ENCODE assay signal across 10 mouse cellular contexts in the genomic region with DNA sequence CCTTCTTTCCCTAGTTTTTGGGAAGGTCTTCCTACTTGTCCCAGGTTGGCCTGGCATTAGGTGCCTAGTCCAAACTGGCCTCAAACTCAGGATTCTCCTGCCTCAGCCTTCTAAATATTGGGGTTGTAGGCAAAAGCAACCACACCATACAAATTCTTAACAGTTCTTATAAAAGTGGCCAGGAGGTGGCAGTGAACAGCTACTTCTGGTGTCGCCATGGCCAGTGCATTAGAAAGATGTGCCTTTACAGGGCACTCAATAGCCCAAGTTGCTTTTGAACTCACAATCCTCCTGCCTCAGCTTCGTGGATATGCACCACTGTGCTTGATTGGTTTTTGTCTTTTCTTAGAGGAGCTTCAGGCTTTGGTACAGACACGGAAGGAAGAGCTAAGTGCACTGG. TPM values are rescaled to one million over a fixed set of nuclear protein-coding genes. Genes with fewer than 3 reads are reported as not detected.
DNase-seq lines count a peak whose midpoint lies in the region; ATAC-seq and TF ChIP-seq lines count a peak whose summit lies in the region.
"Had no signal": no experiment of that assay in that cellular context is flagged by ENCODE, and none has a peak within 500 bp of the region (broad histone marks: within the 10 kb centered on the region; RNA-seq: fewer than 3 reads in every experiment).

No protein-coding gene starts in this region.

- no peak overlapping the region for H3K4me2 ChIP-seq in heart, postnatal 0 days (ENCODE audit: low read depth, low read length)
- no peak overlapping the region for H3K4me2 ChIP-seq in heart, embryonic 12.5 days
- H3K4me2 ChIP-seq: liver, embryonic 13.5 days had no signal

- no peaks in the 10 kb centered on the region for H3K9me3 ChIP-seq in heart, postnatal 0 days (replicated peaks; ENCODE audit: control insufficient read depth, low read length)
- H3K9me3 ChIP-seq in heart, embryonic 12.5 days (replicated peaks) = no peaks in the 10 kb centered on the region
- H3K9me3 ChIP-seq: liver, embryonic 13.5 days had no signal

- TF ChIP-seq EP300 in heart, postnatal 0 days (IDR thresholded peaks at IDR 0.05; ENCODE audit: low read depth) = no peak

- no peak overlapping the region for H3K9ac ChIP-seq in heart, postnatal 0 days (replicated peaks; ENCODE audit: low read depth, low read length)
- no peak overlapping the region for H3K9ac ChIP-seq in heart, embryonic 12.5 days
- H3K9ac ChIP-seq: liver, embryonic 13.5 days had no signal

- H3K4me3 ChIP-seq in heart, postnatal 0 days (ENCODE audit: low read depth, low read length) = no peak overlapping the region
- no peak overlapping the region for H3K4me3 ChIP-seq in heart, embryonic 12.5 days
- H3K4me3 ChIP-seq: liver, embryonic 13.5 days had no signal

- no peak for ATAC-seq in heart, postnatal 0 days (ENCODE audit: insufficient read depth, low read depth)
- ATAC-seq in heart, embryonic 12.5 days (ENCODE audit: insufficient number of reproducible peaks, low FRiP score) = no peak
- peak; percentile 62 for ATAC-seq in neutrophil, adult 5-6 weeks (ENCODE audit: extremely low read depth, insufficient number of reproducible peaks, low FRiP score, poor library complexity, severe bottlenecking)

- WGBS in heart, postnatal 0 days = 24% methylated on average over 3 of the region's 3 CpGs
- WGBS in heart, embryonic 12.5 days = 29% methylated on average over 3 of the region's 3 CpGs

- no peaks in the 10 kb centered on the region for H3K27me3 ChIP-seq in heart, postnatal 0 days (ENCODE audit: control insufficient read depth, insufficient read depth, low read length)
- H3K27me3 ChIP-seq in heart, embryonic 12.5 days (replicated peaks) = peaks cover 7% of the 10 kb centered on the region; the same call in 1 of the 2 replicates

- DNase-seq in heart, postnatal 0 days (ENCODE audit: low spot score) = no peak
- peak; percentile 14 for DNase-seq in ovary, postnatal 14 days (ENCODE audit: low spot score)
- DNase-seq in ovary, adult 18-20 months (ENCODE audit: low spot score) = no peak
- peak; percentile 51 for DNase-seq in brain, adult 2 months (ENCODE audit: low read depth, low spot score)
- DNase-seq in adrenal gland, postnatal 4 days (ENCODE audit: low spot score in 2 of 2) = no peak
- DNase-seq in yolk sac, embryonic 10.5 days (ENCODE audit: low spot score) = no peak
- DNase-seq: liver, embryonic 13.5 days had no signal

- peak; percentile 51 for TF ChIP-seq CTCF in heart, postnatal 0 days (IDR thresholded peaks at IDR 0.05; ENCODE audit: low read depth)

- H3K36me3 ChIP-seq in heart, postnatal 0 days (replicated peaks; ENCODE audit: control insufficient read depth, insufficient read depth, low read length) = no peaks in the 10 kb centered on the region
- no peaks in the 10 kb centered on the region for H3K36me3 ChIP-seq in heart, embryonic 12.5 days
- H3K36me3 ChIP-seq: liver, embryonic 13.5 days had no signal

- peaks cover under 1% of the 10 kb centered on the region; the same call in 1 of the 2 replicates for H3K4me1 ChIP-seq in heart, postnatal 0 days (ENCODE audit: control insufficient read depth, insufficient read depth)
- H3K4me1 ChIP-seq in heart, embryonic 12.5 days (replicated peaks) = no peaks in the 10 kb centered on the region

- H3K27ac ChIP-seq in heart, postnatal 0 days (ENCODE audit: low read depth) = no peak overlapping the region
- H3K27ac ChIP-seq in heart, embryonic 12.5 days (ENCODE audit: poor library complexity, severe bottlenecking) = no peak overlapping the region
- H3K27ac ChIP-seq: liver, embryonic 13.5 days had no signal

RNA-seq across cellular contexts. Expression of gene Hip1, which starts 6.0 kb away (rescaled TPM):
- total RNA-seq in heart, postnatal 0 days (2014; rRNA removed; ENCODE audit: low replicate concordance) = 41.0 and 47.2 TPM in 2 replicates
- polyA plus RNA-seq in heart, postnatal 0 days (2015; fragmentation: Nextera tagmentation; extraction: Ambion mirVana) = 9.8 and 10.1 TPM in 2 replicates
- 44.8 and 45.0 TPM in 2 replicates for polyA plus RNA-seq in heart, embryonic 12.5 days (2016; fragmentation: Nextera tagmentation; extraction: Ambion mirVana)
- total RNA-seq in neutrophil, adult 5-6 weeks (2017) = 51.2 and 64.4 TPM in 2 replicates
- total RNA-seq in adrenal gland, postnatal 4 days (2021) = 10 to 100 TPM; 44.4 TPM

RNA-seq across cellular contexts. Expression of gene Ccl26, which starts 12.5 kb away (rescaled TPM):
- not detected in 2 replicates for total RNA-seq in heart, postnatal 0 days (2014; rRNA removed; ENCODE audit: low replicate concordance)
- not detected in 2 replicates for polyA plus RNA-seq in heart, postnatal 0 days (2015; fragmentation: Nextera tagmentation; extraction: Ambion mirVana)
- not detected in 2 replicates for polyA plus RNA-seq in heart, embryonic 12.5 days (2016; fragmentation: Nextera tagmentation; extraction: Ambion mirVana)
- not detected in 2 replicates for total RNA-seq in neutrophil, adult 5-6 weeks (2017)
- total RNA-seq in adrenal gland, postnatal 4 days (2021) = not detected
- polyA plus RNA-seq: heart, embryonic 16.5 days; liver, embryonic 13.5 days had no signal

RNA-seq across cellular contexts. Expression of gene Ccl24, which starts 21.9 kb away (rescaled TPM):
- not detected in 2 replicates for total RNA-seq in heart, postnatal 0 days (2014; rRNA removed; ENCODE audit: low replicate concordance)
- polyA plus RNA-seq in heart, postnatal 0 days (2015; fragmentation: Nextera tagmentation; extraction: Ambion mirVana) = 0.45 and 0.82 TPM in 2 replicates
- polyA plus RNA-seq in heart, embryonic 12.5 days (2016; fragmentation: Nextera tagmentation; extraction: Ambion mirVana) = 0.56 and 0.73 TPM in 2 replicates
- total RNA-seq in neutrophil, adult 5-6 weeks (2017) = not detected in 2 replicates
- 1 to 10 TPM; 2.4 to 3.0 TPM for total RNA-seq in adrenal gland, postnatal 4 days (2021)

Comparison
In these comparisons a context has a peak if more than half of its experiments do, and no peak if none do; other contexts are left out.
1. DNase-seq: peak in ovary, postnatal 14 days (single experiment) and brain, adult 2 months (single experiment); none in heart, postnatal 0 days (single experiment), ovary, adult 18-20 months (single experiment), adrenal gland, postnatal 4 days (0 of 2) and yolk sac, embryonic 10.5 days (single experiment).